Mouse (Mus musculus) G1E (cell line): ENCODE measurements at regions not wholly inside any gene's neighbourhood (a gene's known extent, or its start where the extent isn't known, plus 50 kb on each side); places are given as distances from the start of the nearest gene placed in this dataset.
"Not testable (repeated sequence)": the region's sequence is repeated elsewhere in the genome, so short reads cannot be mapped to it uniquely, and the experiment has no call there.

Source experiments
- CTCF ChIP-seq: IDR thresholded peaks from 2 replicates; pipeline ENCODE4 v1.5.1; 2012; ENCODE audit warnings: low read depth, low read length, inconsistent platforms, mixed read lengths
- GATA1 ChIP-seq: IDR thresholded peaks from 2 replicates; pipeline ENCODE4 v1.6.1; 2012; ENCODE audit warnings: borderline replicate concordance, low read length, inconsistent platforms, mixed read lengths

GRCm38 (mm10) chr13:5695581-5695980, 165.7 kb upstream of the Klf6 start:
- not testable (repeated sequence) for TF ChIP-seq CTCF, GATA1
